Mouse (Mus musculus): ENCODE measurements at regions not wholly inside any gene's neighbourhood (a gene's known extent, or its start where the extent isn't known, plus 50 kb on each side); places are given as distances from the start of the nearest gene placed in this dataset.
A peak's percentile ranks its signal among the peaks of the same experiment; 100 is the strongest.

DNA sequence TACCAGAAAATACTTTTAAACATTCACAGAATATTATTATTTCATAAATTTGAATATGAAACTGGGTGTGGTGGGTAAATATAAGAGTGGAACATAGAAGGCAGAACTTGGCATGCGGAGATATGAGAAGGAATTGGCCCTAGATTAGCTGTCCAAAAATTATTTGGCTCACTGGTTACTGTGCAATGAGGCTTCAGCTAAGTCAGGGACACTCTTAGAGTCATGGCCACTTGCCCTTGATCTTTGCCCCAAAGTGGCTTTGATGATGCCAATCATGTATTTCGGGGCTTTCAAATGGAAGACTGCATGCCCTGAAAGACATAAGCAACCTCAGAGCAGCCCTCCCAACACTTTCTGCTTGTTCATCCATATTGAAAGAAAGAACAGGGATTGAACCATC, 76.9 kb downstream of the Pxdc1 start:
- no peak for DNase-seq

DNA sequence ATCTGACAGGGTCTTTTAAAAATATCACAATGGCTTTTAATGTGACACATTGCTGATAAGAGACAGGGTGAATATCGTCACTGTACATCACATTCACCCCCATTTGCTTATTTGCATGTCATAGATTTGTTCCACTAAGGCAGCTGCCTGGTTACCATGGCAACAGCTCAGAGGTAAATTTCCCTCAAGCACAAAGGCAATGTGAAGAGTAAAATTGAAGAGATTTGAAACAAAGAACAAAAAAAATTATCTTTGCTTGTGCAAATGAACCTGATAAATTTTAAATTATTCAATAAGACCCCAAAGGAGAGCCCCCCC, 77.3 kb downstream of the Pxdc1 start:
- DNase-seq: no peak

DNA sequence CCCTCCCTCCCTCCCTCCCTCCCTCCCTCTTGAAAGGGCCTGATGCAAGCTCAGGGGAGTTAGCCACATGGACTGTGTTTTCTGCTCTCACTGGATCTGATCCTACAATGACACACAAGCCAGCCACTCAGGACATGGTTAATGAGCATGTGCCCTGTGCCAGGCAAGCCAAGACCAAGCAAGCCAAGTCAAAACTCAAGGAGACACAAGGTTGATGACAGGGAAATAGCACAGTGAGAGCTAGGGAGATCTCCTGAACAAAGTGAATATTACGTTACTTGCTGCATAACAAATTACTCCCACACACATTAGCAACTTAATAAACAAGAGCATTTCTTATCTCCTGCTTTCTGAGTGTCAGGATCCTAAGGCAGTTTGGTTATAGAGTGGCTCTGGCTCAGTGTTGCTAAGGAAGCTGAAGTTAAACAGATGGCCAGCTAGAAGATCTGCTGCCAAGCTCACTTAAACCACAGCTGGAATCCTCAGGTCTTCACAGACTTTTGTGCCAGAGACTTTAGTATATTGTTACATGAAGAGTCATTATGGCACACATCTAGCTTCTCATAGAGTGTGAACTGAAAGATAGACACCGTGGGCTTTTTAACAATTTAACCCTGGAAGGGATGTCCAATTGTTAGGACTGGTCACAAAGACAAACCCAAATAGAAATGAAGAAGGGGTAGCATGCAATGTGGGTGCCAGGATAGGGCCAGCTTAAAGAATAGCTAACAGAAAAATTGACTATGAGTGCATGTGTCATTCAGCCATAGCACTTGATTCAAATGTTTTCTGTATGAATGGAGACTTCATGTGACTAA, 77.9 kb downstream of the Pxdc1 start:
- no peak for DNase-seq

DNA sequence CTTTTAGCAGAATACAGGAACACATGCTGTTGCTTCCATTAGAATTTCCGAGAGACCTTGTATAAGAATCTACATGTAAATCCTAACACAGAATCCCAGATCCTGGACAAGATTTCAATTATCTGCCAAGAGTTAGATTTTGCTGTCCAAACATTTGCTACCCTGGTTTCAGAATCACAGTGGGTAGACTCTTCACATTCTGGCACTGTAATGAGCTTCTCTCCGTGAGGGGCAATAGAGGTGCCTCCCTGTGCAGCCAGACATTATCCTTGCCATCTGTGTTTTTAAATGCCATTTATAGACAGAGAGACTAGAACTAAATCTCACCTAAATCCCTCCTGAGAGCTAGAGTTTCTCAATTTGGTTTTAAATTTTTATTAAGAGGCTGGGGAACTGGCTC, 84.0 kb downstream of the Pxdc1 start:
- no peak for DNase-seq

GRCm38 (mm10) chr13:34566687-34567086, 86.6 kb downstream of the Pxdc1 start:
- no peak for DNase-seq

- DNase-seq: no peak
Observed at GRCm38 (mm10) chr13:34550130-34550884, 103.0 kb downstream of the Pxdc1 start.

GRCm38 (mm10) chr13:34540646-34541045, 112.6 kb downstream of the Pxdc1 start:
- DNase-seq: no peak

DNA sequence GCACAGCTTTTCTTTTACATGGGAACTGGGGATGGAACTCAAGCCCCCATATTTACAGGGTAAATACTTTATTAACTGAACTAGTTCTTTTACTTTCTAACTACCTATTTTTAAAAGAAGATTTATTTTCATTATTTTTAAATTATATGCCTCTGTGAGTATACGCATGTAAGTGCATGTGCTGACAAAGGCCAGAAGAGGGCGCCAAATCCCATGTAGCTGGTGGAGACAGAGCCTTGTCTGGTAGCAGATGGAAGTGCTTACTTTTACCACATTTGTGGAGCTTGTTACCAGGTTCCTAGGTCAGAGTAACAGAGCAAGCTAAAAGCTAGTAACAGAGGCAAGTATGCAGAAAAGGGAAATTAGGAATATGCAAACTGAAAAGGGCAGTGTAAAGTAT, 119.4 kb downstream of the Pxdc1 start:
- DNase-seq: peak; percentile 5

- no peak for DNase-seq
Observed at GRCm38 (mm10) chr13:34511332-34511731, 142.0 kb downstream of the Pxdc1 start.

DNA sequence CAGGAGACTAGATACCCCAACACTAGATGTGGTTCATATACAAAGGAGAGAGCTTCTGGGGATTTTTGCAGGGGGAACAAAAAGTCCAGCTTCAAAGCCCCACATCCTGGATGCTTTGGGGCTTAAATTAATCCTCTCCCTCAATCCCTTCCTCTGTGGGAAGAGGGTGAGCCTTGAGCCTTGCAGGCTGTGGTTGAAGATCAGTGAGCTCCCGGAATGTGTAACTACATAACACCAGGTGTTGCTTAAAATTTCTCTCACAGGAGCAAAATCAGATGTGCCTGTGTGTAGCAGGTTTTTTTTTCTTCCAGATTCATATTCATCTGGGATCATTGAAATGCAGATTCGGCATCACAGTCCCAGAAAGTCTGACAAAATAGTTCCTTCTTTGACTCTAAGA, 146.1 kb downstream of the Pxdc1 start:
- no peak for DNase-seq

DNA sequence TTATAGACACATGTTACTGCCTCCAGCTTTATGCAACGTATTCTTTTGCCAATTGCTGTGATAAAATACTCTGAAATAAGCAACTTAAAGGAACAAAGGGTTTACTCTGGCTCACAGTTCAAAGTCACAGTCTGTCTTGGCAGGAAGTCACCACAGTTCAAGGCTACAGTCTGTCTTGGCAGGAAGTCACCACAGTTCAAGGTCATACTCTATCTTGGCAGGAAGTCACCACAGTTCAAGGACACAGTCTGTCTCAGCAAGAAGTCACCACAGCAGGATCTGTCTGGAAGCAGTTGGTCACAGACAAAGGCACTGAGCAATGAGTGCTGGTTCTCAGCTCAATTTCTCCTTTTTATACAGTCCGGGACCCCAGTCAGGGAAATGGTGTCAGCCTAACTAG, 147.4 kb downstream of the Pxdc1 start:
- DNase-seq: no peak

DNA sequence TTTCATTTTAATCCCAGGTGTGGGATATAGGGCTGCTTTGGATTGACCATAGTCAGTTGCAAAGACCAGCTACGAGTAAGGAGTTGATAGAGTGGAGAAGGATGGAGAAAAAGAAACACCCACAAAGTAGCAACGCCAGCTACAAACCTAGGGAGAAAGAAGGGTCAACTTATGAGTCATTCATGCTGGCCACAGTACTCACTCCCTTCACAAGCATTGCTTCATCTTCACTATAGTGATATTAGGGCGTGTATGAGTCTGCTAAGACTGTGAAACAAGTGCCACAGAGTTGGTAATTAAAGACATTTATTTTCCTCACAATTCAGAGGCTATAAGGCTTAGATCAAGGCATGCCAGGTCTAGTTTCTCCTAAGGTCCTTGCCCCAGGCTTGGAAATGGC, 148.4 kb downstream of the Pxdc1 start:
- DNase-seq: no peak

GRCm38 (mm10) chr13:34498910-34499309, 153.9 kb upstream of the Slc22a23 start:
- no peak for DNase-seq

- DNase-seq: no peak
Observed at GRCm38 (mm10) chr13:34497667-34498066, 152.7 kb upstream of the Slc22a23 start.

DNA sequence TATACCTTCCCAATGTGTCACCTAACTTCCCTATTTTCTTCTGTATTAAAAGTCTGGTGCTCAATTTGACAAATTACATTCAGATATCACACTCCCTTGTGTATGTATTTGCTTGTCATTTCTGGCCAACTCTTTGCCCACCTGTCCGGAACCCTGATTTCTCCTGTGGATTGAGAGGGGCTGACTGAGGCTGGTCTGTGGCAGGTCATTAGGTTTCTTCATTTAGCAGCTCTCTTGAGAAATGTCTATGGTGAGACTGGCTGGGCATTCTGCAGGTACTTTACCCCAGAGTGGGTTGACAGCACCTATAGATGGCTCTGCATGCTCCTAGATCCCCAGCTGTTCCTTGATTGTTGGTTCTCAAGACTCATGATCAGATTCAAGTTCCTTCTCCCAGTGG, 139.8 kb upstream of the Slc22a23 start:
- DNase-seq: no peak

GRCm38 (mm10) chr13:34481461-34481860, 136.5 kb upstream of the Slc22a23 start:
- no peak for DNase-seq

GRCm38 (mm10) chr13:34470410-34470809, 125.4 kb upstream of the Slc22a23 start:
- DNase-seq: peak; percentile 36 to 44

GRCm38 (mm10) chr13:34469568-34469967, 124.6 kb upstream of the Slc22a23 start:
- DNase-seq: no peak

- DNase-seq: no peak
Observed at GRCm38 (mm10) chr13:34468132-34468748, 123.3 kb upstream of the Slc22a23 start.

DNA sequence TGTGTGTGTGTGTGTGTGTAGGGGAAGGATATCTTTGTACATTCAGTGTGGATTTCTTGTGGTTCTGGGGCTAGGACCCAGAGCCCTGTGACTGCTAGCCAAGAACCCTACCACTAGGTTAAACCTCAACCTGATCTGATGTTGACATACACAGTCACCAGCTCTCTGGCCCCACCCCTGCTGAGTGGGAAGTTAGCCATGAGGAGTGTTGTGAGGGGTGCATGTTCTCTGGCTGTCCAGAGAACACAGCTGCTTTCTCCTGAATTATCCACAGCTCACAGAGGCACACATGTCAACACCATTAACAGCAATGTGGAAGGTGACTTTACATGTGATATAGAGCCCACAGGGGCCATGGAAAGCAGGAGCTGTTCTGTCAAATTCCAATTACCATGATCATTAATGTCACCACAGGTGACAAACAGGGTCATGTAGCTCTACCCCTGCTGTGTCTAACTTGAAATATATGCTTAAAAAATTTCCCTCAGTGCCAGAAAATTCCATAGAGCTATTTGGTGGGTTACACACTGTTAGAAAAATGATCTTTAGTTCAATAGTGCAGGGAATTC, 121.0 kb upstream of the Slc22a23 start:
- DNase-seq: no peak

- DNase-seq: no peak
Observed at GRCm38 (mm10) chr13:34465456-34465855, 120.5 kb upstream of the Slc22a23 start.

- DNase-seq: no peak
Observed at GRCm38 (mm10) chr13:34464221-34464620, 119.2 kb upstream of the Slc22a23 start.

GRCm38 (mm10) chr13:34462808-34463511, 118.0 kb upstream of the Slc22a23 start:
- no peak for DNase-seq

All from B cell, adult 2 months (primary cell).